Mouse (Mus musculus) bone marrow macrophage, adult 2 months (primary cell): ENCODE results near the gene Cnpy2.

Source experiments
- CTCF ChIP-seq: IDR thresholded peaks from 2 replicates; pipeline ENCODE4 v1.5.1; 2012; ENCODE audit warnings: low read depth, mild to moderate bottlenecking, low read length, moderate library complexity
- POLR2A ChIP-seq: IDR thresholded peaks from 2 replicates; pipeline ENCODE4 v1.6.1; 2012; ENCODE audit warnings: mild to moderate bottlenecking, low read depth, low read length, borderline replicate concordance

- TF ChIP-seq CTCF (no peak), POLR2A (no peak)
Measured at GRCm38 (mm10) chr10:128344568-128345275, 22.5 kb downstream of the Cnpy2 start.
